Mouse (Mus musculus) midbrain, postnatal 0 days (tissue): ENCODE measurements around the gene BC004004. TPM values are rescaled to one million over a fixed set of nuclear protein-coding genes. Genes with fewer than 3 reads are reported as not detected.

Experiments
- ATAC-seq: fragments of 200-750 bp; cut with Nextera tagmentation; 2 replicates; pipeline ENCODE4 v1.8.0; 2017; ENCODE audit warnings: moderate number of reproducible peaks, mild to moderate bottlenecking, moderate TSS enrichment, moderate library complexity; ENCODE audit not compliant: low FRiP score
- DNase-seq: peaks from one replicate; pipeline ENCODE4 v3.0.0-alpha.2; 2015; ENCODE audit warnings: low spot score
- H3K27ac ChIP-seq: fragments of 300-500 bp; sonication (generic); 2 replicates; pipeline ENCODE4 v1.5.1; 2014; ENCODE audit warnings: low read depth, mild to moderate bottlenecking, low read length, mixed read lengths
- H3K27me3 ChIP-seq: fragments of 300-500 bp; sonication (generic); 2 replicates; pipeline ENCODE4 v1.6.1; 2014; ENCODE audit warnings: low read length, control low read depth, mixed read lengths; ENCODE audit not compliant: insufficient read depth
- H3K36me3 ChIP-seq: fragments of 300-500 bp; sonication (generic); 2 replicates; pipeline ENCODE4 v1.6.1; 2014; ENCODE audit warnings: low read length, control low read depth, mixed read lengths; ENCODE audit not compliant: insufficient read depth
- H3K4me1 ChIP-seq: fragments of 300-500 bp; sonication (generic); 2 replicates; pipeline ENCODE4 v1.6.1; 2014; ENCODE audit warnings: mild to moderate bottlenecking, control low read depth, antibody characterized with exemption, low read length, mixed read lengths; ENCODE audit not compliant: insufficient read depth
- H3K4me2 ChIP-seq: fragments of 300-500 bp; sonication (generic); 2 replicates; pipeline ENCODE4 v1.6.1; 2014; ENCODE audit warnings: low read depth, mild to moderate bottlenecking, low read length, mixed read lengths; ENCODE audit not compliant: poor library complexity, severe bottlenecking
- H3K4me3 ChIP-seq: fragments of 300-500 bp; sonication (generic); 2 replicates; pipeline ENCODE4 v1.5.1; 2014; ENCODE audit warnings: low read depth, mild to moderate bottlenecking, low read length, moderate library complexity
- H3K9ac ChIP-seq: fragments of 300-500 bp; sonication (generic); replicated peaks from 2 replicates; pipeline ENCODE4 v1.6.1; 2014; ENCODE audit warnings: mild to moderate bottlenecking, low read length, moderate library complexity, mixed read lengths; ENCODE audit not compliant: poor library complexity, severe bottlenecking
- H3K9me3 ChIP-seq: fragments of 300-500 bp; sonication (generic); 2 replicates; pipeline ENCODE4 v1.6.1; 2016; ENCODE audit warnings: low read length, control low read depth
- CTCF ChIP-seq: IDR thresholded peaks from 2 replicates; pipeline ENCODE4 v1.5.1; 2016; ENCODE audit warnings: antibody characterized with exemption, mild to moderate bottlenecking
- WGBS: fragments of 180-500 bp; shearing (Covaris S2); extraction: QIAGEN DNeasy Blood & Tissue Kit; methylation state at CpG from one replicate; pipeline ENCODE4 v1.1.7; 2014; 5-methylcytosine and 5-hydroxymethylcytosine counted together
- polyA plus RNA-seq: library from polyadenylated mRNA; unstranded; fragments of >200 nt; fragmentation: Nextera tagmentation; extraction: Ambion mirVana; gene quantifications from 2 replicates; pipeline ENCODE4 v1.2.1, GENCODE M21; 2015
- total RNA-seq: library from RNA; depleted of rRNA; stranded (reverse); fragments of >200 nt; gene quantifications from 2 replicates; pipeline ENCODE4 v1.2.3, GENCODE M21; 2014; rRNA removed

The BC004004 gene
- total RNA-seq (120 and 128 TPM in 2 replicates), polyA plus RNA-seq (146 and 152 TPM in 2 replicates)

GRCm38 (mm10) chr17:29268682-29269348, at the start of gene BC004004:
TSS of gene BC004004 (plus strand) at chr17:29268788.
- under 1% methylated on average over 57 of the region's 63 CpGs for WGBS
- peak; percentile 90 for ATAC-seq
- TF ChIP-seq CTCF = peak; percentile 83

GRCm38 (mm10) chr17:29220631-29221030, 48.0 kb upstream of the BC004004 start:
- DNase-seq (peak; percentile 36), ATAC-seq (no peak)
- WGBS = 53% methylated on average over 14 of the region's 14 CpGs
- Histone ChIP-seq H3K36me3 (no peaks in the 10 kb centered on the region), H3K4me1 (no peaks in the 10 kb centered on the region), H3K27ac (no peak overlapping the region), H3K9ac (no peak overlapping the region), H3K4me2 (no peak overlapping the region), H3K9me3 (no peaks in the 10 kb centered on the region), H3K4me3 (no peak overlapping the region), H3K27me3 (no peaks in the 10 kb centered on the region)
- TF ChIP-seq CTCF = no peak

More at GRCm38 (mm10) chr17:29268682-29269348, at the start of gene BC004004:
- H3K4me1 ChIP-seq = peaks cover 9% of the 10 kb centered on the region; the same call in 1 of the 2 replicates
- H3K4me3 ChIP-seq = peak within 1 kb of the TSS; percentile 93
- peak; percentile 97 for DNase-seq
- H3K27ac ChIP-seq = peak within 1 kb of the TSS; percentile 81
- H3K9me3 ChIP-seq = no peaks in the 10 kb centered on the region
- peak within 1 kb of the TSS; percentile 91 for H3K9ac ChIP-seq
- no peaks in the 10 kb centered on the region for H3K36me3 ChIP-seq
- H3K27me3 ChIP-seq = no peaks in the 10 kb centered on the region
- peak within 1 kb of the TSS; percentile 69 for H3K4me2 ChIP-seq

- Histone ChIP-seq H3K4me2 (no peak overlapping the region), H3K9me3 (no peaks in the 10 kb centered on the region), H3K9ac (no peak overlapping the region), H3K27me3 (no peaks in the 10 kb centered on the region), H3K27ac (no peak overlapping the region), H3K36me3 (no peaks in the 10 kb centered on the region), H3K4me3 (no peak overlapping the region), H3K4me1 (0 out of 2 replicates have a peak, but pooled peaks cover 3% of the 10 kb centered on the region)
- ATAC-seq = no peak
- TF ChIP-seq CTCF = no peak
- DNase-seq = no peak
- 77% methylated on average over 10 of the region's 10 CpGs for WGBS
Measured at GRCm38 (mm10) chr17:29231109-29231508, 37.5 kb upstream of the BC004004 start.

GRCm38 (mm10) chr17:29236111-29236510, 32.5 kb upstream of the BC004004 start:
- ATAC-seq = no peak
- Histone ChIP-seq H3K36me3 (no peaks in the 10 kb centered on the region), H3K27ac (no peak overlapping the region), H3K4me1 (peaks cover 5% of the 10 kb centered on the region; the same call in 1 of the 2 replicates), H3K4me3 (0 out of 2 replicates have a peak overlapping the region, but pooled peaks have one; percentile 70), H3K9ac (no peak overlapping the region), H3K27me3 (no peaks in the 10 kb centered on the region), H3K9me3 (no peaks in the 10 kb centered on the region), H3K4me2 (peak overlapping the region; percentile 90)
- DNase-seq = no peak
- WGBS = 69% methylated on average over 7 of the region's 7 CpGs
- TF ChIP-seq CTCF = no peak

GRCm38 (mm10) chr17:29237267-29237771, 31.3 kb upstream of the BC004004 start:
- Histone ChIP-seq H3K4me2 (peak overlapping the region; percentile 90), H3K36me3 (no peaks in the 10 kb centered on the region), H3K4me3 (peak overlapping the region; percentile 70), H3K4me1 (peaks cover 5% of the 10 kb centered on the region; the same call in 1 of the 2 replicates), H3K9me3 (no peaks in the 10 kb centered on the region), H3K27ac (peak overlapping the region; percentile 19; the same call in 1 of the 2 replicates), H3K9ac (peak overlapping the region; percentile 89), H3K27me3 (no peaks in the 10 kb centered on the region)
- ATAC-seq (no peak), DNase-seq (no peak)
- no peak for TF ChIP-seq CTCF
- WGBS = 2% methylated on average over 24 of the region's 32 CpGs

GRCm38 (mm10) chr17:29237772-29238420, 30.7 kb upstream of the BC004004 start, which contains the start of gene Cpne5:
TSS of gene Cpne5 (minus strand) at chr17:29238167.
- H3K36me3 ChIP-seq = no peaks in the 10 kb centered on the region
- peak within 1 kb of the TSS; percentile 70 for H3K4me3 ChIP-seq
- H3K27ac ChIP-seq = peak within 1 kb of the TSS; percentile 19
- H3K27me3 ChIP-seq = no peaks in the 10 kb centered on the region
- no peaks in the 10 kb centered on the region for H3K9me3 ChIP-seq
- WGBS = 0% methylated on average over 37 of the region's 73 CpGs
- TF ChIP-seq CTCF = no peak
- peak within 1 kb of the TSS; percentile 89 for H3K9ac ChIP-seq
- peak within 1 kb of the TSS; percentile 90 for H3K4me2 ChIP-seq
- peaks cover 5% of the 10 kb centered on the region; the same call in 1 of the 2 replicates for H3K4me1 ChIP-seq
- DNase-seq = peak; percentile 38
- ATAC-seq = peak; percentile 71
